Mouse (Mus musculus) mouse trophoblast stem cell (cell line): Measurements from ENCODE around the gene Coq10a.

Experiments
- in situ Hi-C, 2 experiments: fragments of 300-500 bp; cut with MseI, MboI; formaldehyde crosslinking; loops; 2 replicates in 1 of 2; 3 replicates in 1 of 2; pipeline ENCODE4 v1.15.1; 2025

Coq10a gene

GRCm38 (mm10) chr10:128385902-128386301, 17.1 kb upstream of the Coq10a start:
- in situ Hi-C loops: no loop called here

GRCm38 (mm10) chr10:128382482-128382881, 13.7 kb upstream of the Coq10a start:
- in situ Hi-C loops: no loop called here

DNA sequence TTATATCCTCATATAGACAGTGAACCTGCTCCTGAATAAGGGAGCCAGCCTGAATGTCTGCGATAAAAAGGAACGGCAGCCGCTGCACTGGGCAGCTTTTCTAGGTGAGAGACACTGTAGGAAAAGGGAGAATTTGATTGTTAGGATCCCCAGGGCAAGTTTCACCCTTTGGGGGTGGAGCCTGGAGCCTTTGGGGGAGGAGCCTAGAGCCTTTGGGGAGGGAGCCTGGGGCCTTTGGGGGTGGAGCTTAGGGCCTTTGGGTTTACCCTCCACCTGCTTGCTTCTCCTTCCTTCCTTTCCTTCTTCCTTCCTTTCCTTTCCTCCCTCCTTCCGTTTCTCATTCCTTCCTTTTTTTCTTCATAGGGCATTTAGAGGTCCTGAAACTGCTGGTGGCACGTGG, 11.8 kb upstream of the Coq10a start:
- in situ Hi-C loops: no loop called here

DNA sequence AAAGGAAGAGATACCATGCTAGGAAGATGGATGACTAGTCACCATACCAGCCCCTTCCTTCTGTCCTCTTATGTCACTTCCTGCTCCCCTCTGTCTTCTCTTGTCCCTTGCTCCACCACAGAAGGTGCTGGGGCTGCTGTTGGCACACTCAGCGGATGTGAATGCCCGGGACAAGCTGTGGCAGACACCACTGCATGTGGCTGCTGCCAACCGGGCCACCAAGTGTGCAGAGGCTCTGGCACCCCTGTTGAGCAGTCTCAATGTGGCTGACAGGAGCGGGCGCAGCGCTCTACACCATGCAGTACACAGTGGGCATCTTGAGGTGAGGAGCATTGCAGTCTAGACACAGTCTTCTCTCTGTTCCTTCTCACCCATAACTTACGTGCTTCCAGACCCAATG, 10.5 kb upstream of the Coq10a start:
- in situ Hi-C loops: loop anchor here in 1 of 2 experiments (10.0 kb wide), 1 partner anchor 76 kb away; the partner anchor contains the start of gene Smarcc2

GRCm38 (mm10) chr10:128378462-128378861, 9.7 kb upstream of the Coq10a start:
- in situ Hi-C loops: loop anchor here in 1 of 2 experiments (10.0 kb wide), 1 partner anchor 76 kb away; the partner anchor contains the start of gene Smarcc2

GRCm38 (mm10) chr10:128377940-128378448, 9.2 kb upstream of the Coq10a start:
- in situ Hi-C loops: loop anchor here in 1 of 2 experiments (10.0 kb wide), 1 partner anchor 77 kb away; the partner anchor contains the start of gene Smarcc2

- in situ Hi-C loops: loop anchor here in 1 of 2 experiments (10.0 kb wide), 1 partner anchor 77 kb away; the partner anchor contains the start of gene Smarcc2
Measured at GRCm38 (mm10) chr10:128377222-128377939, 8.6 kb upstream of the Coq10a start.

DNA sequence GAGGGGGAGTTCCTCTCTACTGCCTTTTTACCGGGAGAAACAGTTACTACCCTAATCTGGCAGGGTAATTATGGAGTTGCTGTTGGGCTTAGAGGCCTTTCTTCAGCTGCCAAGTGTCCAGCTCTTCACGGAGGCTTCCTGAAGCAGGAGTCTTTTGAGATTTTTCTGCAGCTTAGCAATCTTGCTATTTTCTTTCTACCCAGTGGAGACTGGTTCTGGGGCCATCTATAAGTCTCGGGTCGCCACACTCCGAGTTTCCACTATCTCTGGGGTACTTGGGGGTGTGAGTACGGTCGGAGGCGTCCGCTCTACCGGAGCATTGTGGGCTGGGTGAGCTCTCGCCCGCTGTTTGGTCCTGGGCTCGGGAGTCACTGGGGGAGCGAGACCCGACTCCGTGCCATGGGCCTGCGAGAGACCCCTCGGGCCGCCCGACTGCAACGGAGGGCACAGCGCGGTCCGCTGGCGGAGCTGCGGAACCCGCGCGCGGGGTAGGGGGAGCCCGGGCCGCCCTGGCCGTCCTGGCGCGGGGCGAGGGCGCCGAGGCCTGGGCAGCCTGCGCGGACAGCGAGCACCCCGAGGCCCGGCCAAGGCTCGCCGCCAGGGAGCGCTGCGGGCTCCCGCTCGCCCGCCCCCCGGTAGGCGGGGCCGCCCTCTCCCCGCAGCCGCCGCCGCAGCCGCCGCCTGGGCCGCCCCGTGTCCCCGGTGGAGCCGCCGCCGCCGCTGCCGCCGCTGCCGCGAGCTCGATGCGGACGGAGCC, 7.8 kb upstream of the Coq10a start, which contains the start of gene Ankrd52:
Ankrd52 (plus strand) TSS at position 661 of the 757 bp plus-strand sequence.
- in situ Hi-C loops: loop anchor here in 1 of 2 experiments (10.0 kb wide), 1 partner anchor 78 kb away; the partner anchor contains the start of gene Smarcc2

GRCm38 (mm10) chr10:128376099-128376454, 7.3 kb upstream of the Coq10a start:
- in situ Hi-C loops: loop anchor here in 1 of 2 experiments (10.0 kb wide), 1 partner anchor 79 kb away; the partner anchor contains the start of gene Smarcc2

DNA sequence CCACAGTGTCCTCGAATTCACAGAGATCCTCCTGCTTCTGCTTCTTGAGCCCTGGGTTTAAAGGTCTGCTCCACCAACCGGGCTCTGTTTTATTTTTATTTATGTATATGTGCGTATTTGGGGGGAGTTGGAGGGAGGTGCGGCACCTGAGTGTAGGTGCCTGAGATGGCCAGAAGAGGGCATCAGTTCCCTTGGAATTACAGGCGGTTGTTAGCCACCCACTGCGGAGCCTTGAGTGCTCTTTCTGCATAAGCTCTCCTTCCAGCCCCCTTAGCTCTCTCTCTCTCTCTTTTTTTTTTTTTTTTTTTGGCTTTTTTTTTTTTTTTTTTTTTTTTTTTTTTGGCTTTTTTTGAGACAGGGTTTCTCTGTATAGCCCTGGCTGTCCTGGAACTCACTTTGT, 5.6 kb upstream of the Coq10a start:
- in situ Hi-C loops: loop anchor here in 1 of 2 experiments (10.0 kb wide), 1 partner anchor 80 kb away; the partner anchor contains the start of gene Smarcc2

DNA sequence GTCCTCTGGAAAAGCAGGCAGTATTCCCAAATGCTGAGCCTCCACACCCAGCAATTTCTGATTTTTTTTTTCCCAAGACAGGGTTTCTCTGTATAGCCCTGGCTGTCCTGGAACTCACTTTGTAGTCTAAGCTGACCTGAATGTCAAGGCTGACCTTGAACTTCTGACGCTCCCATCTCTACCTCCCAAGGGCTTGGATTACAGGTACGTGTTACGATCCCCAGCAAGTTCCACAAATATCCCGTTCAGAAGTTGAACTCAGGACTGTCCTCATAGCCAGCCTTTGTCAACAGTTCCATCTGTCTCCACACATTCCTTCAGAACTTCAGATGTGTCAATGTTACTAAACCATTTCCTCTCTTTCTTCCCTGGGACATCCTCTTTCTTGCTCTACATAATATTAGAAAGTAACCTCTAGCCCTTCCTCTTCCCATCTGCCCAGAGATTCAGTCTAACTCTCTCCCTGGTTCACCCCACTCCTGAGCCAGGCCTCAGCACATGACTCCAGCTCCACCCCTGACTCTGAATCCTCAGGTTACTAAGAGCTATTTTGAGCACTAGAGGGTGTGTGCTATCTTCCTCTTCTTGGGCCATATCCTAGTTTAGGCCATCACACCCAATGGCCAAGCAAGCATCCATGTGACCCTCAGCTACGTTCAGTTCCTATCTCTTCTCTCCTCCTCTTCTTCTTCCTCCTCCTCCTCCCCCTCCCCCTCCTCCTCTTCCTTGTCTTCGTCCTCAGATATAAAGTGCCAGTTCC, 4.4 kb upstream of the Coq10a start:
- in situ Hi-C loops: loop anchor here in 1 of 2 experiments (10.0 kb wide), 1 partner anchor 82 kb away; the partner anchor contains the start of gene Smarcc2

DNA sequence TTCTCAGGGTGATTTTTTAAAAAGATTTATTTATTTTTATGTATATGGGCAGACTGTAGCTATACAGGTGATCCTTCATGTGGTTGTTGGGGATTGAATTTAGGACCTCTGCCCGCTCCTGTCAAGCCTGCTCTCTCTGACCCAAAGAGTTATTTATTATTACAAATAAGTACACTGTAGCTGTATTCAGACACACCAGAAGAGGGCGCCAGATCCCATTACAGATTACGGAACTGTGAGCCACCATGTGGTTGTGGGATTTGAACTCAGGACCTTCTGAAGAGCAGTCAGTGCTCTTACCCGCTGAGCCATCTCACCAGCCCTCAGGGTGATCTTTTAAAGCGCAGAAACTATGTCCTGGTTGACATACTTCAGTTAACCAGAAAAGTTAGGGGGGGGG, 3.3 kb upstream of the Coq10a start:
- in situ Hi-C loops: loop anchor here in 1 of 2 experiments (10.0 kb wide), 1 partner anchor 83 kb away; the partner anchor contains the start of gene Smarcc2

DNA sequence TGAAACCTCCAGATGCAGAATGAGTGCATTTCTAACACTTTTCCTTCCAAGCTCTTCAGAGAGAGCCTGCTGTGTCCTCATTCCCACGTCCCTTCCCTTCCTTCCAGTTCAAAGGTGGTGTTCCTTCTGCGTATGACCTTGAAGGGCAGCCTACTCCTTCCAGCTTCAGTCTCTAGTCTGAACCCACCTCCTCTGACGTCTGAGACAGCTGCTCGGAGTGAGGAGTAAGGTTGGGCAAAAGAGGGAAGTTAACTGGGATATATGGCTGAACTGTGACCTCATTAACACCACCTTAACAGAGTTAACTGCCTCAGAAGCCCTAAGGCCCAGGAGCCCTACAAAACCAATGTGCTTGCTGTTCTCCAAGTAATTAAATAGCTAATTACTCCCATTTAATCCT, 1.8 kb upstream of the Coq10a start:
- in situ Hi-C loops: loop anchor here in 1 of 2 experiments (10.0 kb wide), 1 partner anchor 84 kb away; the partner anchor contains the start of gene Smarcc2

DNA sequence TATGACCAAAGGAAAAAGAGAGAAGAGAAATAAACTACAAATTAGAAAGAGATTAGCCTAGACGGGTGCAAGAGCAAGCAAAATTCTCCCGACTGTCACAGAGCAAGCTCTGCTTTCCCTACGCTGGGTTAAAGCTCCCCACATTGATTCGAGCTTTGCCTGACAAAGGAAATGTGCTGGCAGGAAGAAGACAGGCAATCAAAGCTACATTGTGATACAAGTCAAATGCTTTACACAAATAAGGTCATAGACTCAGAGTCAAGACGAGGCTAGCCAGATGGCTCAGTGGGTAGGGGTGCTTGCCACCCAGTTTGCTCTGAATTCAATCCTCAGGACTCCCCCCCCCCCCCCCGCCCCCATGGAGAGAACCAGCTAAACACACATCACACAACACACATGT, 1.2 kb upstream of the Coq10a start:
- in situ Hi-C loops: loop anchor here in 1 of 2 experiments (10.0 kb wide), 1 partner anchor 85 kb away; the partner anchor contains the start of gene Smarcc2

DNA sequence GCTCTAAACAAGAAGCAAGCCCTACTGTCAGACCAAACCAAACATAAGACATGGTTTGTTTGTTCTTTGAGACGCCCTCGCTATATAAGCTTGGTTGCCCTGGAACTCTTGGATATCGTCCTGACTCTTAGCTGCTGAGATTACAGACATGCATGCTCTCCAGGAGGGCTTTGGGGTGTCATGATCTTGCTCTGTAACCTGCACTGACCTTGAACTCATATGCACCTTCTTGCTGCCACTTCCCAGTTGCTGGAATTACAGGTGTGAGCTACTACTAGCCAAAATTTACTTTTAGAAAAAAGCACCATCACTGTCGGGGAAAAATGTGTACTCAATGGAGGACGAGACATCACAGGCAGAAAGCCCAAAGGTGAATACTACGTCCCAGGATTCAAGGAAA, 802 bp upstream of the Coq10a start:
- in situ Hi-C loops: no loop called here

GRCm38 (mm10) chr10:128369218-128369543, 384 bp upstream of the Coq10a start:
- in situ Hi-C loops: no loop called here

GRCm38 (mm10) chr10:128367899-128368401, 847 bp downstream of the Coq10a start:
- in situ Hi-C loops: no loop called here

DNA sequence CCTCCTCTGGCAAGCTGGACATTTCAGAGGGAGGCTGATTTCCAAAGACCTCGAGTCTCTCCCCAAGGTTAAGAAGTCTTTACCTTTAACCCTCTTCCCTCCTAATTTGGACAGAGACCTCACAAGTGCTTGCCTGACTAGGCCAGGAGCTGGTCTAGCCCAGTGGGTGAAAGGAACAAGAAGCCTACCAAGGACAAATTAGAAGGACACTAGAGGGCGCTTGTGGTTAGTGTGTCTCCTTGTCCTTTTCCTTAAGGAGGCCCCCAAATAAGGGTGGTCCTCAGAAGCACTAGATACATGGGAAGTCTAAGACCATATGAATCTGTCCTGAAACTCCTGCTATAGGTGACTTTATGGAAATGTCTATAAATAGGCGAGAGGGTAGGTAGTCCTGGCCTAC, 6.2 kb downstream of the Coq10a start:
- in situ Hi-C loops: no loop called here

DNA sequence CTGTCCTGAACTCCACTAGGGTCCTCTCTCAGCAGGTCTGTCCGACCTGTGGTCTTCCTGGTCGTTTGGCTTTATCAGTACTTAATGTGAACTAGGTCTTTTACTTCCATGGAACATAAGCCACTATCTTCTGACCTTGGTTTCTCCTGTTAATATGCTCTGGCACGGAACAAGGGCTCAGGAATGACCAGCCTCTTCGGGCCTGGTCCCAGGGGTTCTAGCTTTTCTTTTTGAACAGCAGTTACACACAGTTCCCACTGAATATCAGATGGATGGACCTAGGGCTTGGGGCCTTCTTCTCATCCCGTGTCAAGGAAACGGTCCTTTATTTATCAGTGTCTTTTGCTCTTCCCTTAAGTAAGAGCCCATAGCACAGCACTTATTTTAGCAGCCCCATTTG, 7.0 kb downstream of the Coq10a start:
- in situ Hi-C loops: no loop called here

- in situ Hi-C loops: no loop called here
Measured at GRCm38 (mm10) chr10:128359226-128359625, 9.6 kb downstream of the Coq10a start.

- in situ Hi-C loops: no loop called here
Measured at GRCm38 (mm10) chr10:128358796-128359195, 10.0 kb downstream of the Coq10a start.
